Mouse (Mus musculus) retina, postnatal 7 days (tissue): ENCODE data around the gene Ccm2.

Experiments
- DNase-seq: peaks from one replicate; pipeline ENCODE4 v3.0.0-alpha.2; 2012; ENCODE audit warnings: low read depth, low spot score

Ccm2 gene

GRCm38 (mm10) chr11:6603224-6603623 is 56.5 kb downstream of the Ccm2 start:
- no peak for DNase-seq

GRCm38 (mm10) chr11:6603887-6604603 is 57.4 kb downstream of the Ccm2 start:
- no peak for DNase-seq

- no peak for DNase-seq
These were observed 57.9 kb downstream of the Ccm2 start for GRCm38 (mm10) chr11:6604604-6604936.

GRCm38 (mm10) chr11:6605021-6605481 is 58.4 kb downstream of the Ccm2 start:
- no peak for DNase-seq

- DNase-seq = peak; percentile 71
These were observed 59.1 kb downstream of the Ccm2 start, which contains the start of gene Nacad for GRCm38 (mm10) chr11:6605491-6606399. Nacad (minus strand) TSS chr11:6606053.

GRCm38 (mm10) chr11:6615250-6616205 is 68.8 kb downstream of the Ccm2 start:
- no peak for DNase-seq

GRCm38 (mm10) chr11:6623704-6624103 is 77.0 kb downstream of the Ccm2 start:
- DNase-seq = no peak

- DNase-seq = no peak
These were observed 78.1 kb downstream of the Ccm2 start for GRCm38 (mm10) chr11:6624619-6625382.

- peak; percentile 90 for DNase-seq
These were observed 79.0 kb downstream of the Ccm2 start, which contains the start of gene Tbrg4 for GRCm38 (mm10) chr11:6625478-6626387. Tbrg4 (minus strand) TSS chr11:6626067.

GRCm38 (mm10) chr11:6626388-6626772 is 79.7 kb downstream of the Ccm2 start:
- DNase-seq = no peak

GRCm38 (mm10) chr11:6627731-6628130 is 81.0 kb downstream of the Ccm2 start:
- DNase-seq = no peak

GRCm38 (mm10) chr11:6628568-6628967 is 81.9 kb downstream of the Ccm2 start:
- DNase-seq = no peak

- DNase-seq = no peak
These were observed 83.0 kb downstream of the Ccm2 start for GRCm38 (mm10) chr11:6629655-6630054.

GRCm38 (mm10) chr11:6636150-6636549 is 89.5 kb downstream of the Ccm2 start:
- DNase-seq = no peak

GRCm38 (mm10) chr11:6638537-6638936 is 91.8 kb downstream of the Ccm2 start, which contains the start of gene Wap:
Wap (minus strand) TSS chr11:6638637.
- DNase-seq = no peak

GRCm38 (mm10) chr11:6639072-6639471 is 92.4 kb downstream of the Ccm2 start:
- no peak for DNase-seq

- no peak for DNase-seq
These were observed 97.9 kb downstream of the Ccm2 start for GRCm38 (mm10) chr11:6644566-6644965.
